Mouse (Mus musculus): ENCODE measurements around the gene Krtap4-6.
"Not testable (repeated sequence)": the region's sequence is repeated elsewhere in the genome, so short reads cannot be mapped to it uniquely, and the experiment has no call there.

GRCm38 (mm10) chr11:99685235-99685634, 19.5 kb upstream of the Krtap4-6 start:
- not testable (repeated sequence) for TF ChIP-seq POLR2A (IDR thresholded peaks at IDR 0.05; ENCODE audit: borderline replicate concordance, extremely low read depth, insufficient read depth, insufficient read length, poor library complexity, severe bottlenecking); CTCF (IDR thresholded peaks at IDR 0.05; ENCODE audit: borderline replicate concordance, extremely low read depth, insufficient read depth, insufficient read length)

All from brain, embryonic 14.5 days (tissue).